Mouse (Mus musculus) forebrain, embryonic 16.5 days (tissue): ENCODE results near the gene Arhgap1. TPM values are rescaled to one million over a fixed set of nuclear protein-coding genes. Genes with fewer than 3 reads are reported as not detected.

Source experiments
- ATAC-seq: fragments of 200-750 bp; cut with Nextera tagmentation; 2 replicates; pipeline ENCODE4 v1.8.0; 2017; ENCODE audit warnings: mild to moderate bottlenecking, moderate library complexity
- H3K27ac ChIP-seq: fragments of 300-500 bp; sonication (generic); 2 replicates; pipeline ENCODE4 v1.5.1; 2014; ENCODE audit warnings: low read length, control low read depth
- H3K27me3 ChIP-seq: fragments of 300-500 bp; sonication (generic); replicated peaks from 2 replicates; pipeline ENCODE4 v1.6.1; 2014; ENCODE audit warnings: low read length; ENCODE audit not compliant: control insufficient read depth, insufficient read depth
- H3K36me3 ChIP-seq: fragments of 300-500 bp; sonication (generic); 2 replicates; pipeline ENCODE4 v1.6.1; 2014; ENCODE audit not compliant: control insufficient read depth, insufficient read depth
- H3K4me1 ChIP-seq: fragments of 300-500 bp; sonication (generic); replicated peaks from 2 replicates; pipeline ENCODE4 v1.6.1; 2014; ENCODE audit warnings: low read length; ENCODE audit not compliant: control insufficient read depth, insufficient read depth
- H3K4me2 ChIP-seq: fragments of 300-500 bp; sonication (generic); 2 replicates; pipeline ENCODE4 v1.6.1; 2014; ENCODE audit warnings: mild to moderate bottlenecking, low read length, control low read depth
- H3K4me3 ChIP-seq: fragments of 300-500 bp; sonication (generic); replicated peaks from 2 replicates; pipeline ENCODE4 v1.5.1; 2014; ENCODE audit warnings: mild to moderate bottlenecking, low read length, control low read depth
- H3K9ac ChIP-seq: fragments of 300-500 bp; sonication (generic); replicated peaks from 2 replicates; pipeline ENCODE4 v1.6.1; 2014; ENCODE audit warnings: low read depth, low read length, control low read depth
- H3K9me3 ChIP-seq: fragments of 300-500 bp; sonication (generic); 2 replicates; pipeline ENCODE4 v1.6.1; 2016; ENCODE audit warnings: low read length; ENCODE audit not compliant: control insufficient read depth
- WGBS: fragments of 180-500 bp; shearing (Covaris S2); extraction: QIAGEN DNeasy Blood & Tissue Kit; methylation state at CpG from one replicate; pipeline ENCODE4 v1.1.7; 2014; 5-methylcytosine and 5-hydroxymethylcytosine counted together
- polyA plus RNA-seq: library from polyadenylated mRNA; unstranded; fragments of >200 nt; fragmentation: Nextera tagmentation; extraction: Ambion mirVana; gene quantifications from 2 replicates; pipeline ENCODE4 v1.2.1, GENCODE M21; 2015

Gene Arhgap1
- polyA plus RNA-seq, 1 experiment from 2014 or later, result 99.2 TPM

GRCm38 (mm10) chr2:91642825-91643415, 6.7 kb upstream of the Arhgap1 start:
- Histone ChIP-seq H3K36me3 (peaks cover 29% of the 10 kb centered on the region), H3K27ac (no peak overlapping the region), H3K27me3 (no peaks in the 10 kb centered on the region), H3K4me2 (no peak overlapping the region), H3K4me3 (no peak overlapping the region), H3K4me1 (no peaks in the 10 kb centered on the region), H3K9ac (no peak overlapping the region), H3K9me3 (no peaks in the 10 kb centered on the region)
- ATAC-seq, result no peak
- WGBS, result 90% methylated on average over 2 of the region's 2 CpGs

DNA sequence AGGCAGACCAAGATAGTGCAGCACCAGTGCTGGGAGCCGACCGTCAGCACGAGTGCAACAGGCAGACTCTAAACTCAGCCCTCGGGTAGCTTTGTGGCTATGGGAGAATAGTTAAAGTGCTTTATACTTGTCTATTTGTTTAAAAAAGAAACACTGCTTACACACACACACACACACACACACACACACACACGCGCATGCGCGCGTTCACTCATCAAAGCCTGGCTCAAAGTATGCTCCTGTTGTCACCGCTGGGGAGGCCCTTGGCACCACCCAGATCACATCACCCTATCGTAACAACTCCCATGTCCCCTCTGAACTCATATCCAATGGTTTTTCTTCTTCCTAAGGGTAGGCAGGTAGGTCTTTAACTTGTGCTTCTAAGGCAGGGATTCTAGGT, 5.6 kb upstream of the Arhgap1 start:
- WGBS, result 94% methylated on average over 11 of the region's 11 CpGs
- H3K9me3 ChIP-seq, result no peaks in the 10 kb centered on the region
- H3K9ac ChIP-seq, result no peak overlapping the region
- ATAC-seq, result no peak
- peaks cover 7% of the 10 kb centered on the region for H3K4me1 ChIP-seq
- no peak overlapping the region for H3K4me3 ChIP-seq
- H3K4me2 ChIP-seq, result no peak overlapping the region
- H3K27ac ChIP-seq, result no peak overlapping the region
- H3K36me3 ChIP-seq, result peaks cover 29% of the 10 kb centered on the region
- H3K27me3 ChIP-seq, result no peaks in the 10 kb centered on the region

- ATAC-seq, result no peak
- Histone ChIP-seq H3K36me3 (peaks cover 29% of the 10 kb centered on the region), H3K4me2 (no peak overlapping the region), H3K4me1 (peaks cover 8% of the 10 kb centered on the region), H3K4me3 (no peak overlapping the region), H3K27ac (no peak overlapping the region), H3K9me3 (no peaks in the 10 kb centered on the region), H3K27me3 (no peaks in the 10 kb centered on the region), H3K9ac (no peak overlapping the region)
- 97% methylated on average over 15 of the region's 15 CpGs for WGBS
Measured at GRCm38 (mm10) chr2:91645354-91645753, 4.3 kb upstream of the Arhgap1 start.

GRCm38 (mm10) chr2:91645811-91646210, 3.8 kb upstream of the Arhgap1 start:
- H3K9ac ChIP-seq, result no peak overlapping the region
- no peaks in the 10 kb centered on the region for H3K27me3 ChIP-seq
- no peak overlapping the region for H3K27ac ChIP-seq
- no peaks in the 10 kb centered on the region for H3K9me3 ChIP-seq
- H3K36me3 ChIP-seq, result peaks cover 29% of the 10 kb centered on the region
- no peak for ATAC-seq
- H3K4me2 ChIP-seq, result no peak overlapping the region
- 94% methylated on average over 11 of the region's 11 CpGs for WGBS
- peaks cover 12% of the 10 kb centered on the region for H3K4me1 ChIP-seq
- no peak overlapping the region for H3K4me3 ChIP-seq

- no peaks in the 10 kb centered on the region for H3K9me3 ChIP-seq
- H3K4me1 ChIP-seq, result peaks cover 20% of the 10 kb centered on the region
- no peak overlapping the region for H3K9ac ChIP-seq
- H3K4me3 ChIP-seq, result no peak overlapping the region
- H3K27ac ChIP-seq, result no peak overlapping the region
- H3K4me2 ChIP-seq, result no peak overlapping the region
- WGBS, result 17% methylated on average over 1 of the region's 1 CpGs
- no peak for ATAC-seq
- H3K36me3 ChIP-seq, result peaks cover 29% of the 10 kb centered on the region
- H3K27me3 ChIP-seq, result no peaks in the 10 kb centered on the region
Measured at GRCm38 (mm10) chr2:91646733-91647132, 2.9 kb upstream of the Arhgap1 start.

DNA sequence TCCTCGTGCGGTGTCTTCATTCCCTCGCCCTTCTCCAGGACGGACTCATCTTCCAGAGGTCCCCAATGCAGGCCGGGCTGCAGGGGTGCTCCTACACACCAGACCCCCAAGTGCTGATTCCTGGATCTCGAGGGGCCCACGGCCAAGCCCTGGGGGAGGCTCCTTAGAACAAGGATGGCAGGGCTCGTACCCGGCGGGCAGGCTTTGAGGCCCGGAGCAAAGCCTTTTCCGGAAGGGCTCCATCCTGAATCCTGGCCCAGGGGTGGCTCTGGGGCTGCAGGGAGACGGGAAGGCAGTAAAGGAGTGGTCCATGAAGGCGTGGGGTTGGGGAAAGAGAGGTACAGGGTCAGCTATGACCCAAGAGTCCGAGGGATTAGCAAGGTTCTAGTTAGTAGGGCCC, 508 bp upstream of the Arhgap1 start:
- Histone ChIP-seq H3K4me1 (peaks cover 22% of the 10 kb centered on the region), H3K36me3 (peaks cover 26% of the 10 kb centered on the region), H3K9me3 (no peaks in the 10 kb centered on the region), H3K27me3 (no peaks in the 10 kb centered on the region), H3K9ac (peak overlapping the region; percentile 87), H3K4me3 (peak overlapping the region; percentile 72), H3K4me2 (peak overlapping the region; percentile 100), H3K27ac (peak overlapping the region; percentile 90)
- WGBS, result 4% methylated on average over 15 of the region's 15 CpGs
- no peak; the same call in 1 of the 2 replicates for ATAC-seq

GRCm38 (mm10) chr2:91650360-91650995, 818 bp downstream of the Arhgap1 start:
- peaks cover 18% of the 10 kb centered on the region for H3K36me3 ChIP-seq
- peaks cover 22% of the 10 kb centered on the region for H3K4me1 ChIP-seq
- H3K4me2 ChIP-seq, result peak overlapping the region; percentile 84
- WGBS, result 17% methylated on average over 16 of the region's 16 CpGs
- peak overlapping the region; percentile 72 for H3K4me3 ChIP-seq
- H3K9me3 ChIP-seq, result no peaks in the 10 kb centered on the region
- H3K27me3 ChIP-seq, result no peaks in the 10 kb centered on the region
- H3K27ac ChIP-seq, result peak overlapping the region; percentile 62
- peak overlapping the region; percentile 80 for H3K9ac ChIP-seq
- peak; percentile 54 for ATAC-seq

- H3K27me3 ChIP-seq, result no peaks in the 10 kb centered on the region
- H3K4me3 ChIP-seq, result no peak overlapping the region
- peaks cover 22% of the 10 kb centered on the region for H3K4me1 ChIP-seq
- H3K9me3 ChIP-seq, result no peaks in the 10 kb centered on the region
- no peak for ATAC-seq
- peaks cover 14% of the 10 kb centered on the region for H3K36me3 ChIP-seq
- H3K4me2 ChIP-seq, result no peak overlapping the region
- no peak overlapping the region for H3K9ac ChIP-seq
- no peak overlapping the region for H3K27ac ChIP-seq
- 90% methylated on average over 14 of the region's 14 CpGs for WGBS
Measured at GRCm38 (mm10) chr2:91651458-91652258, 2.0 kb downstream of the Arhgap1 start.

DNA sequence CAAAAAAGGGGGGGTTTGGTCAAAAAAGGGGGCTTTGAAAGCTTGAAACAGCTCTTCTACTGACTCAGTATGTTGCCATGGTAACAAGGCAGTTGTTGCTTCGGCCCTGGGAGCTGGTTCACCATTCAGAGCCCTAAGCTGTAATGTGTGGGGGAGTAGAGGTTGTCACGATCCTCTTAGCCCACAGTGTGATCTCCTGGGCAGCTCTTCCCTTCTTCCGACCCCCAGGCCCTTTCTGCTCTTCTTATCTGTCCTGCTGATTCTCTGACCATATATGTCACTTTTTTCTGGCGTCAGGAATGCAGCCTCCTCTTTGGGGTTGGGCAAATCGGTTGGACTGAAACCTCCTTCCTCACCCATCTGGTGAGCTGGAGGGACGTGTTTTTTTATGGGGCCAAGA, 3.2 kb downstream of the Arhgap1 start:
- no peak overlapping the region for H3K4me2 ChIP-seq
- no peak overlapping the region for H3K27ac ChIP-seq
- peaks cover 11% of the 10 kb centered on the region; the same call in 1 of the 2 replicates for H3K36me3 ChIP-seq
- ATAC-seq, result no peak
- H3K9ac ChIP-seq, result no peak overlapping the region
- H3K4me3 ChIP-seq, result no peak overlapping the region
- H3K27me3 ChIP-seq, result no peaks in the 10 kb centered on the region
- 56% methylated on average over 6 of the region's 6 CpGs for WGBS
- no peaks in the 10 kb centered on the region for H3K9me3 ChIP-seq
- peaks cover 22% of the 10 kb centered on the region for H3K4me1 ChIP-seq
